Mouse (Mus musculus): ENCODE measurements around the gene Gm12394. TPM values are rescaled to one million over a fixed set of nuclear protein-coding genes. Genes with fewer than 3 reads are reported as not detected.
"Not testable (repeated sequence)": the region's sequence is repeated elsewhere in the genome, so short reads cannot be mapped to it uniquely, and the experiment has no call there.

Gm12394 gene
- total RNA-seq, 2 experiments from 2014 or later = 1.9 to 2.2 TPM

GRCm38 (mm10) chr4:42863487-42863886, 6.9 kb upstream of the Gm12394 start:
- not testable (repeated sequence) for DNase-seq (ENCODE audit: low spot score in 2 of 2)

- DNase-seq (ENCODE audit: low spot score in 2 of 2) = not testable (repeated sequence)
These were observed 3.9 kb upstream of the Gm12394 start for GRCm38 (mm10) chr4:42860483-42860882.

- not testable (repeated sequence) for DNase-seq (ENCODE audit: low spot score in 2 of 2)
These were observed 2.8 kb downstream of the Gm12394 start, which contains the start of gene Fam205a1 for GRCm38 (mm10) chr4:42853788-42854187. Fam205a1 (minus strand) TSS chr4:42853888.

- DNase-seq (ENCODE audit: low spot score in 2 of 2) = not testable (repeated sequence)
These were observed 82.7 kb downstream of the Gm12394 start, which contains the start of gene Ccl21a for GRCm38 (mm10) chr4:42773893-42774292. Ccl21a (minus strand) TSS chr4:42773993.

GRCm38 (mm10) chr4:42756477-42756876, 100.1 kb downstream of the Gm12394 start, which contains the start of gene Ccl19:
Ccl19 (minus strand) TSS chr4:42756577.
- DNase-seq (ENCODE audit: low spot score in 2 of 2) = not testable (repeated sequence)

GRCm38 (mm10) chr4:42735245-42735644, 121.3 kb downstream of the Gm12394 start, which contains the start of gene 4930578G10Rik:
4930578G10Rik (plus strand) TSS chr4:42735545.
- DNase-seq (ENCODE audit: low spot score in 2 of 2) = not testable (repeated sequence)

Other genes with a start within 250 kb of the Gm12394 start
- not detected for gene Gm10591, start 244.6 kb downstream of the Gm12394 start, total RNA-seq (2021)
- gene Gm2564, start 227.1 kb downstream of the Gm12394 start, total RNA-seq (2021) = 10 to 100 TPM; 13.1 to 14.1 TPM
- gene Ccl27b, start 201.5 kb downstream of the Gm12394 start, total RNA-seq (2021) = 1 to 10 TPM; 4.6 to 9.6 TPM
- not detected for gene Il11ra2, start 194.9 kb downstream of the Gm12394 start, total RNA-seq (2021)
- 1 to 10 TPM; 1.3 to 2.4 TPM for gene 4930578G10Rik, start 121.2 kb downstream of the Gm12394 start, total RNA-seq (2021)
- 1 to 10 TPM; 1.1 to 1.6 TPM for gene Ccl19, start 100.2 kb downstream of the Gm12394 start, total RNA-seq (2021)
- not detected for gene Ccl21a, start 82.8 kb downstream of the Gm12394 start, total RNA-seq (2021)
- gene Fam205a1, start 2.9 kb downstream of the Gm12394 start, total RNA-seq (2021) = under 1 TPM; 0.12 to 0.19 TPM
- 1 to 10 TPM in 1 of 2 experiments, under 1 TPM in 1; 0.44 to 1.4 TPM for gene Fam205c, start 17.5 kb upstream of the Gm12394 start, total RNA-seq (2021)
- gene Phf24, start 59.9 kb upstream of the Gm12394 start, total RNA-seq (2021) = 100 to 1,000 TPM; 366 to 369 TPM
- gene Dnajb5, start 93.0 kb upstream of the Gm12394 start, total RNA-seq (2021) = 100 to 1,000 TPM; 262 to 268 TPM
- not detected for gene 1700022I11Rik, start 112.8 kb upstream of the Gm12394 start, total RNA-seq (2021)
- 100 to 1,000 TPM; 180 to 185 TPM for gene Vcp, start 143.7 kb upstream of the Gm12394 start, total RNA-seq (2021)
- gene Fancg, start 153.7 kb upstream of the Gm12394 start, total RNA-seq (2021) = 10 to 100 TPM; 10.3 to 11.6 TPM
- 10 to 100 TPM; 24.1 to 25.4 TPM for gene Pigo, start 169.0 kb upstream of the Gm12394 start, total RNA-seq (2021)
- gene Stoml2, start 174.9 kb upstream of the Gm12394 start, total RNA-seq (2021) = 100 to 1,000 TPM; 104 to 113 TPM
- gene Fam214b, start 189.4 kb upstream of the Gm12394 start, total RNA-seq (2021) = 10 to 100 TPM; 33.0 to 34.3 TPM
- gene Unc13b, start 202.2 kb upstream of the Gm12394 start, total RNA-seq (2021) = 10 to 100 TPM; 52.3 to 58.3 TPM

Data from left cerebral cortex, adult 18-20 months (tissue).